Mouse (Mus musculus): ENCODE measurements around the gene Btbd9.

DNA sequence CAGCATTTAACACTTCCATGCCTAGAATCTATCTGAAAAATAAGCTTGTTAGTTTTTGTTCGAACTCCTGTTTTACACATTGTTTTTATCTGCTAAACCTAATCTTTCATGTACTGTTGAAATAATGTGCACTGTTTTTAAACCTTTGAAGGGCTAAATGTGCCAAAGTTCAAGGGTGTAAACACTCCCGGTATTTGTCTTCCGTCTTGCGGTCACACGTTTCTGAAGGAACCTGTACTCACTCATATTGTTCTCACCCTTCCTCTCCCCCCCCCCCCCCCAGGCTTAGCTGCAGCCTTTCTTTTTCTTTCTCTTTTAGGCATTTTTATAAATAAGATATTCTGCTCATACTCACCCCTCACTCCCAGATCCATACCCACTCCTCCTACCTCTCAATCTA lies 212.9 kb downstream of the Btbd9 start:
- TF ChIP-seq CTCF (IDR thresholded peaks at IDR 0.05; ENCODE audit: low read depth, low read length) (no peak), POLR2A (IDR thresholded peaks at IDR 0.05; ENCODE audit: insufficient read depth, low read length) (no peak), EP300 (IDR thresholded peaks at IDR 0.05; ENCODE audit: insufficient read depth, low read depth, low read length) (no peak)
